Mouse (Mus musculus) lung, embryonic 14.5 days (tissue): Measurements from ENCODE around the gene Myh15. TPM values are rescaled to one million over a fixed set of nuclear protein-coding genes. Genes with fewer than 3 reads are reported as not detected.
"Not testable (repeated sequence)": the region's sequence is repeated elsewhere in the genome, so short reads cannot be mapped to it uniquely, and the experiment has no call there.

ENCODE experiments used
- ATAC-seq: fragments of 200-750 bp; cut with Nextera tagmentation; 2 replicates; pipeline ENCODE4 v1.8.0; 2017; ENCODE audit warnings: mild to moderate bottlenecking, moderate TSS enrichment, moderate library complexity; ENCODE audit not compliant: insufficient read depth
- DNase-seq: peaks from one replicate; pipeline ENCODE4 v3.0.0-alpha.2; 2015
- H3K27ac ChIP-seq: fragments of 300-500 bp; sonication (generic); 2 replicates; pipeline ENCODE4 v1.5.1; 2014; ENCODE audit warnings: low read depth, mild to moderate bottlenecking, moderate library complexity
- H3K27me3 ChIP-seq: fragments of 300-500 bp; sonication (generic); 2 replicates; pipeline ENCODE4 v1.6.1; 2014; ENCODE audit warnings: low read length, control low read depth; ENCODE audit not compliant: insufficient read depth
- H3K36me3 ChIP-seq: fragments of 300-500 bp; sonication (generic); 2 replicates; pipeline ENCODE4 v1.6.1; 2014; ENCODE audit warnings: control low read depth; ENCODE audit not compliant: insufficient read depth
- H3K4me1 ChIP-seq: fragments of 300-500 bp; sonication (generic); 2 replicates; pipeline ENCODE4 v1.6.1; 2014; ENCODE audit warnings: antibody characterized with exemption, control low read depth; ENCODE audit not compliant: insufficient read depth
- H3K4me2 ChIP-seq: fragments of 300-500 bp; sonication (generic); 2 replicates; pipeline ENCODE4 v1.6.1; 2014; ENCODE audit warnings: mild to moderate bottlenecking
- H3K4me3 ChIP-seq: fragments of 300-500 bp; sonication (generic); 2 replicates; pipeline ENCODE4 v1.5.1; 2014; ENCODE audit warnings: low read depth, low read length
- H3K9ac ChIP-seq: fragments of 300-500 bp; sonication (generic); 2 replicates; pipeline ENCODE4 v1.6.1; 2014
- H3K9me3 ChIP-seq: fragments of 300-500 bp; sonication (generic); 2 replicates; pipeline ENCODE4 v1.6.1; 2016; ENCODE audit warnings: low read depth, low read length, control low read depth
- CTCF ChIP-seq: IDR thresholded peaks from 2 replicates; pipeline ENCODE4 v1.5.1; 2016; ENCODE audit warnings: antibody characterized with exemption, low read depth
- WGBS: fragments of 180-500 bp; shearing (Covaris S2); extraction: QIAGEN DNeasy Blood & Tissue Kit; methylation state at CpG from one replicate; pipeline ENCODE4 v1.1.7; 2014; 5-methylcytosine and 5-hydroxymethylcytosine counted together
- polyA plus RNA-seq: library from polyadenylated mRNA; unstranded; fragments of >200 nt; fragmentation: Nextera tagmentation; extraction: Ambion mirVana; gene quantifications from 2 replicates; pipeline ENCODE4 v1.2.1, GENCODE M21; 2014

The Myh15 gene
- polyA plus RNA-seq, 1 experiment from 2014 or later, result not detected

DNA sequence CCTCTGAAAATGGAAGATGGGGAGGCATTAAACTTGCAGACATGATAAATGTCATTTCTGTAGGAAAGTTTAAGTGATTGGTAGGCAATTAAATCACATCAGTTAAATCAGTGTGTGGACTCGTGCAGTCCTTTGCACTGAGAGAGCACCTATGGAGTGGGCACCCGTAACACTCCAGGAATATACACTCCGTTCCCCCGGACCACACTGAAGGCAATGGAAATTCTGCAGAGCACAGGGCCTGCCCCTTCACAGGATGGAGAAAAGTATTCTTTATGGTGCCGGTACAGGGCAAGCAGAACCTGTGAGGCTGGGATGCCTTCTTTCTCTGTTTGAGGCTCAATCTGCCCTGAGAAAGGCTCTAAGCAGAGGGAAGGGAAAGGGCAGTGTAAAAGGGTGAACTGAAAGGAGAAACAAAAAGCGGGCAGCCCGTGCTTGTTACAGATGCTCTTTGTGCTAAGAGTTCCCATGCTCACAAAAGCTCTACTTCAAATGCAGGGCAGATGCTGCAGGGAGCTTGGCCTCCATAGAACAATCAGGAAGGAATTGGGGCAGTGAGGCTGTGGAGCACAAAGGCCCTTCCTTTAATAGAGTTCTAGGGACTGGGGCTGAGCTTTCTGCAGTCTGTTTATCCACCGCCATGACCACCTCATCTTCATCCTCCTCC lies 118.6 kb downstream of the Myh15 start:
- TF ChIP-seq CTCF, result no peak
- Histone ChIP-seq H3K4me1 (no peaks in the 10 kb centered on the region), H3K4me3 (no peak overlapping the region), H3K27ac (no peak overlapping the region), H3K36me3 (no peaks in the 10 kb centered on the region), H3K27me3 (no peaks in the 10 kb centered on the region), H3K9me3 (no peaks in the 10 kb centered on the region), H3K9ac (no peak overlapping the region), H3K4me2 (no peak overlapping the region)
- no peak for ATAC-seq
- DNase-seq, result no peak
- WGBS, result 88% methylated on average over 8 of the region's 8 CpGs

DNA sequence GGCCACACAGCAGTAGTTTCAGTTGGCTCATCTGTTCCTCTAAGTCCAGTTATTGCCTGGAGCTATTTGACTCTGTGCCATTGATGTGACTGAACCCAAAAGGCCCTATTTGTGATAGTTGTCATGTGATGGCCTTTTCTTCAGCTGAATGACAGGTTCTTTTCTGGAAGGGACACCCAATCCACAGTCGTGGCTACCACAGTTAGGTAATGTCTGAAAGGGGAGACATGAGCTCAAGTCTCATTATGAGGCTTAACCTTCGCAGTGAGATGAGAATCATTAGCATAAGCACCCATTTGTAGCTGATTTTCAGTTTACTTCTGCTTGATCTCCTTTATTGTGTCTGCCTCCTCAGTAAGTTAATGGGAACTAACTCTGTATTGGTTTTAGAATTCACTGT lies 136.2 kb downstream of the Myh15 start:
- 58% methylated on average over 2 of the region's 2 CpGs for WGBS

DNA sequence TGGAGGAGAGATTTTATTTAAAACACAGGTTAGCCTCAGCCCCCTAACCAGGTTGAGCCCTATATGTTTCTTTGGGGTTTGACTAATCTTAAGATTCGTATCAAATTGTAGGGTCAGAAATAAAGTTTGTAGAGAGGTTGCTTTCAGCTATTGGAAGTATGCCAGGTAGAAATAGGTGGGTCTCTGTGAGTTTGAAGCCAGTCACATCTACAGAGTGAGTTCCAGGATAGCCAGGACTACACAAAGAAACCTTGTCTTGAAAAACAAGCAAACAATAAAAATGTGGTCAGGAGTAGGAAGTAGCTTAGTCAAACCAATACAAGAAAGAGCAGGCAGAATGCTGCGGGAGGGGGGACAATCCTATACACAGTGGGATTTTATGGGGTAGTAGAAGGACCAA lies 136.7 kb downstream of the Myh15 start:
- Histone ChIP-seq H3K4me3 (no peak overlapping the region), H3K27ac (no peak overlapping the region), H3K36me3 (no peaks in the 10 kb centered on the region), H3K9me3 (no peaks in the 10 kb centered on the region), H3K27me3 (no peaks in the 10 kb centered on the region), H3K4me2 (no peak overlapping the region), H3K4me1 (no peaks in the 10 kb centered on the region), H3K9ac (no peak overlapping the region)
- 75% methylated on average over 2 of the region's 2 CpGs for WGBS
- DNase-seq, result no peak
- ATAC-seq, result no peak
- no peak for TF ChIP-seq CTCF

More for the DNA sequence above, 136.2 kb downstream of the Myh15 start:
- H3K36me3 ChIP-seq, result no peaks in the 10 kb centered on the region
- no peaks in the 10 kb centered on the region for H3K9me3 ChIP-seq
- no peaks in the 10 kb centered on the region for H3K27me3 ChIP-seq
- H3K27ac ChIP-seq, result no peak overlapping the region
- no peak overlapping the region for H3K4me3 ChIP-seq
- no peak for ATAC-seq
- no peak overlapping the region for H3K9ac ChIP-seq
- no peak for DNase-seq
- H3K4me2 ChIP-seq, result no peak overlapping the region
- H3K4me1 ChIP-seq, result no peaks in the 10 kb centered on the region
- no peak for TF ChIP-seq CTCF

DNA sequence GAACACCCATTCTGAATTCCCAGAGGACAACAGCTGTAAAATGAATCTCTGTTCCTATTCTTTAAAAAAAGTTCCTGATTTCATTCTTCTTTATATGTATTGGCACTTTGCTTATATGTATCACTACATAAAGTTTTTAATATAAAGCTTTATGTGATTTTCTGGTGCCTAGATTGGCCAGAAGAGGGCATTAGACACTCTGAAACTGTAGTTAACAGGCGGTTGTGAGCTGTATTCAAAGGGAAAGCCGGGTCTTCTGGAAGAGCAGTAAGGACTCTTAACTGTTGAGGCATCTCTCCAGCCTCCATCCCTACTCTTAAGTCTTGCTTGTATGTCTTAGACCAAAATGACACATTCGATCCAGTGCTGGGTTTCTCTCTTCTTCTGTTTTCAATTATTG lies 139.0 kb downstream of the Myh15 start:
- ATAC-seq, result no peak
- Histone ChIP-seq H3K27ac (no peak overlapping the region), H3K9ac (no peak overlapping the region), H3K4me2 (no peak overlapping the region), H3K9me3 (no peaks in the 10 kb centered on the region), H3K4me3 (no peak overlapping the region), H3K4me1 (no peaks in the 10 kb centered on the region), H3K36me3 (no peaks in the 10 kb centered on the region), H3K27me3 (no peaks in the 10 kb centered on the region)
- WGBS, result 52% methylated on average over 3 of the region's 3 CpGs
- TF ChIP-seq CTCF, result 0 out of 2 replicates have a peak, but pooled peaks have one; percentile 21
- DNase-seq, result peak; percentile 51

DNA sequence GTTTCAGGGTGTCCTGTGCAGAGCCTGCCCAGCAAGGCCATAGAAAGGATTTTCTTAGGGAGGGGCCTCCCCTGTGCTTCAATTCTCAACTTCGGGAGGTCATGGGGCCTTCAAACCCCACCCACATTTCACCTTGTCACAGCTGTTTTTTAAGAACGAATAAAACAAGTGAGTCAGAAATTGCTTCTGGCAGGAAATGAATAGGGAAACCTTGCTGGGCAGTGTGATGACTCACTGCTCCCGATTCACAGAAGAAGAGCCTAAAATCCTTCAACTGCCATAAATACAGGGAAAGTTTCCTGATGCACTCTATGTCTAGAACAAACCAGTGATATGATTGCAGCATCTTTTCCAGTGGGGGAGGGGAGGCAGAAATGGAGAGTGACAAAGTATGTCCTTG lies 140.7 kb downstream of the Myh15 start:
- no peak for DNase-seq
- H3K9me3 ChIP-seq, result no peaks in the 10 kb centered on the region
- no peak for ATAC-seq
- no peak overlapping the region for H3K4me2 ChIP-seq
- 49% methylated on average over 3 of the region's 3 CpGs for WGBS
- H3K27ac ChIP-seq, result no peak overlapping the region
- no peaks in the 10 kb centered on the region for H3K4me1 ChIP-seq
- no peaks in the 10 kb centered on the region for H3K27me3 ChIP-seq
- H3K4me3 ChIP-seq, result no peak overlapping the region
- H3K36me3 ChIP-seq, result no peaks in the 10 kb centered on the region
- TF ChIP-seq CTCF, result no peak
- H3K9ac ChIP-seq, result no peak overlapping the region

DNA sequence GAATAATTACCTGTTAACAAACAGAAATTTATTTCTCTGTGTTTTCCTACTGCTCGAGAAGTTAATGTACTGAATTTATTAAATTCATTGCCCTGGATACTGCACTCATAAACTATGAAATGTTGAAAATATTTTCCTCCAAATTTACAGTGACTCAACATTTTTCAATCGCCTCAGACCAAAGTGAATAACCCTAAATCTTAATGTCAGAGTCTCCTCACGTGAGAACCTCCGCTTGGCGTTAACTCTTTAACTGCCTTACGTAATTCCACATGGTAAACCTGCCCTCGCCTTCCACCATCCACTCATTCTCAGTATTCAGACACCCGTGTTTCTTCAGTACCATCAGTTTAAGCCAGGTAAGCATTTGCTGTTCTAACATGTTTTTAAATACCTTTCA lies 166.4 kb downstream of the Myh15 start:
- 62% methylated on average over 8 of the region's 8 CpGs for WGBS
- no peaks in the 10 kb centered on the region for H3K9me3 ChIP-seq
- no peaks in the 10 kb centered on the region for H3K4me1 ChIP-seq
- H3K36me3 ChIP-seq, result no peaks in the 10 kb centered on the region
- no peak overlapping the region for H3K9ac ChIP-seq
- H3K4me3 ChIP-seq, result no peak overlapping the region
- ATAC-seq (no peak), DNase-seq (no peak)
- no peak overlapping the region for H3K4me2 ChIP-seq
- H3K27ac ChIP-seq, result no peak overlapping the region
- no peaks in the 10 kb centered on the region for H3K27me3 ChIP-seq
- no peak for TF ChIP-seq CTCF

DNA sequence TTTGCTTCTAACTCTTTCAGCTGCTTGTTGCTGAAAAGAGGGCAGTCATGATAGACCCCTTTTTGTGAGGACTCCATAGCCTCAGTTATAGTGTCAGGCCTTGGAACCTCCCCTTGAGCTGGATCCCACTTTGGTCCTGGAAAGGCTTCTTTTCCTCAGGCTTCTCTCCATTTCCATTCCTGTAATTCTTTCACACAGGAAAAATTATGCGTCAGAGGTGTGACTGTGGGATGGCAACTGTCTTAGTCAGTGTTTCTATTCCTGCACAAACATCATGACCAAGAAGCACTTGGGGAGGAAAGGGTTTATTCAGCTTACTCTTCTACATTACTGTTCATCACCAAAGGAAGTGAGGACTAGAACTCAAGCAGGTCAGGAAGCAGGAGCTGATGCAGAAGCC lies 186.2 kb downstream of the Myh15 start:
- H3K27me3 ChIP-seq, H3K4me1 ChIP-seq, H3K36me3 ChIP-seq, ATAC-seq, DNase-seq, H3K9ac ChIP-seq, H3K4me2 ChIP-seq, H3K9me3 ChIP-seq, H3K4me3 ChIP-seq, H3K27ac ChIP-seq: not testable (repeated sequence)
- WGBS, result 89% methylated on average over 1 of the region's 1 CpGs

Other genes with a start within 250 kb of the Myh15 start
- gene Retnlb, start 240.6 kb upstream of the Myh15 start, polyA plus RNA-seq, result 0.83 and 1.5 TPM in 2 replicates
- 0.46 and 0.67 TPM in 2 replicates for gene Retnla, start 214.9 kb upstream of the Myh15 start, polyA plus RNA-seq
- gene Retnlg, start 184.9 kb upstream of the Myh15 start, polyA plus RNA-seq, result 0.92 TPM in 1 of 2 replicates, not detected in the other
- gene Dzip3, start 63.3 kb upstream of the Myh15 start, polyA plus RNA-seq, result 40.5 and 45.0 TPM in 2 replicates
- gene Cip2a, start 63.3 kb upstream of the Myh15 start, polyA plus RNA-seq, result 45.9 and 48.0 TPM in 2 replicates